Mouse (Mus musculus) myocyte (in vitro differentiated cells): ENCODE data around the gene Chrdl2.

ENCODE experiments used
- CEBPB ChIP-seq: IDR thresholded peaks from 2 replicates; pipeline ENCODE4 v1.6.1; 2011; ENCODE audit warnings: mild to moderate bottlenecking, moderate library complexity; ENCODE audit not compliant: poor library complexity, insufficient read depth, severe bottlenecking
- E2F4 ChIP-seq: IDR thresholded peaks from one replicate; pipeline ENCODE4 v1.6.1; 2011; ENCODE audit warnings: mild to moderate bottlenecking, control low read depth, moderate library complexity; ENCODE audit not compliant: insufficient read depth
- MAX ChIP-seq: IDR thresholded peaks from one replicate; pipeline ENCODE4 v1.6.1; 2011; ENCODE audit warnings: low read depth, mild to moderate bottlenecking, control low read depth
- MYOG ChIP-seq, 3 experiments: IDR thresholded peaks; one replicate each; pipeline ENCODE4 v1.6.1; 2011; ENCODE audit warnings: control low read depth in 2 of 3, low read depth in 2 of 3, mild to moderate bottlenecking in 2 of 3; ENCODE audit not compliant: insufficient read length in 2 of 3, control insufficient read depth in 1 of 3, insufficient read depth in 1 of 3
- POLR2A ChIP-seq: IDR thresholded peaks from one replicate; pipeline ENCODE4 v1.6.1; 2011; ENCODE audit warnings: low read depth, mild to moderate bottlenecking, control low read depth, moderate library complexity; ENCODE audit not compliant: insufficient read length
- POLR2AphosphoS2 ChIP-seq: IDR thresholded peaks from one replicate; pipeline ENCODE4 v1.6.1; 2011; ENCODE audit warnings: low read depth, control low read depth; ENCODE audit not compliant: insufficient read length
- TCF12 ChIP-seq: IDR thresholded peaks from one replicate; pipeline ENCODE4 v1.6.1; 2011; ENCODE audit warnings: mild to moderate bottlenecking, control low read depth; ENCODE audit not compliant: poor library complexity, insufficient read depth, severe bottlenecking
- TCF3 ChIP-seq: IDR thresholded peaks from one replicate; pipeline ENCODE4 v1.6.1; 2011; ENCODE audit warnings: low read depth, control low read depth; ENCODE audit not compliant: insufficient read length
- USF1 ChIP-seq: IDR thresholded peaks from one replicate; pipeline ENCODE4 v1.6.1; 2011; ENCODE audit warnings: low read depth, mild to moderate bottlenecking, control low read depth, moderate library complexity

DNA sequence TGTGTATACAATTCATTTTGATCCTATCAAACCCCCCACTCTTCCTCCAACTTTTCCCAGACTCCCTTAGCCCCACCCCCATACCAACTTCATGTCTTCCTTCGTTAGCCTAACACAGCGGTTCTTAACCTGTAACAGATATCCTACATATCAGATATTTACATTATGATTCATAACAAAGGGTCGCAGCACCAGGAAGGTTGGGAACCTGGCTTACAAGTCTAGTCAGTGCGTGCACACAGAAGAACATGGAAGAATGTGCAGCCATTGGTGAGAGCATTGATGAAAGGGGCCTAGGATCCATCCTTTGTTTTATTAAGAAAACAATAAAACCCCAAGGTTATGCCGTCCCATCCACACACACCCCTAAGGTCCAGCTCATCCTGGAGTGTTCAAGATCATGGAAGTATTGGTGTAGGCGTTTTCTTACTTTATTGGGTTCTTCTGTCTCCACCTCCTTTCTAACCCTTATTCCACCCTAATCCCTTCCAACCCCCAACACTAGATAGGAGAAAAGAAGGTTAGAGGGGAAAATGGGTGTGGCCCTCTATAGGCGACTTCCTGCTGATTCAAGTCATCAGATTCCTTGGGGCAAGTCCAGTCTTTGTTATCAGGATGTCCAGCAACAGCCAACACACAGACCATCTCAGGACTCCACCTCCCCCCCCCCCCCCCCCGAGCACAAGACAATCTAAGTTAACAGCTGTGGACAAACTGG is 14.8 kb upstream of the Chrdl2 start:
- TF ChIP-seq MAX (no peak), POLR2A (no peak), TCF12 (no peak), POLR2AphosphoS2 (no peak), TCF3 (no peak), USF1 (no peak), MYOG (IDR thresholded peaks at IDR 0.05; ENCODE audit: control insufficient read depth in 1 of 3, insufficient read depth in 1 of 3, insufficient read length in 2 of 3, low read depth in 2 of 3) (no peak), E2F4 (no peak), CEBPB (no peak)
